Mouse (Mus musculus): Measurements from ENCODE around the gene Mkrn3.

- no peak for TF ChIP-seq CTCF (IDR thresholded peaks at IDR 0.05; ENCODE audit: control insufficient read depth, insufficient read depth, insufficient replicate concordance, low read depth, low read length)
- no peak for TF ChIP-seq POLR2A (IDR thresholded peaks at IDR 0.05; ENCODE audit: control insufficient read depth, low read depth, low read length)
Observed at GRCm38 (mm10) chr7:62415222-62415621, 4.7 kb downstream of the Mkrn3 start.

Measured in testis, adult 2 months (tissue).